Mouse (Mus musculus): ENCODE measurements around the gene Atp2a3.

Atp2a3 gene

DNA sequence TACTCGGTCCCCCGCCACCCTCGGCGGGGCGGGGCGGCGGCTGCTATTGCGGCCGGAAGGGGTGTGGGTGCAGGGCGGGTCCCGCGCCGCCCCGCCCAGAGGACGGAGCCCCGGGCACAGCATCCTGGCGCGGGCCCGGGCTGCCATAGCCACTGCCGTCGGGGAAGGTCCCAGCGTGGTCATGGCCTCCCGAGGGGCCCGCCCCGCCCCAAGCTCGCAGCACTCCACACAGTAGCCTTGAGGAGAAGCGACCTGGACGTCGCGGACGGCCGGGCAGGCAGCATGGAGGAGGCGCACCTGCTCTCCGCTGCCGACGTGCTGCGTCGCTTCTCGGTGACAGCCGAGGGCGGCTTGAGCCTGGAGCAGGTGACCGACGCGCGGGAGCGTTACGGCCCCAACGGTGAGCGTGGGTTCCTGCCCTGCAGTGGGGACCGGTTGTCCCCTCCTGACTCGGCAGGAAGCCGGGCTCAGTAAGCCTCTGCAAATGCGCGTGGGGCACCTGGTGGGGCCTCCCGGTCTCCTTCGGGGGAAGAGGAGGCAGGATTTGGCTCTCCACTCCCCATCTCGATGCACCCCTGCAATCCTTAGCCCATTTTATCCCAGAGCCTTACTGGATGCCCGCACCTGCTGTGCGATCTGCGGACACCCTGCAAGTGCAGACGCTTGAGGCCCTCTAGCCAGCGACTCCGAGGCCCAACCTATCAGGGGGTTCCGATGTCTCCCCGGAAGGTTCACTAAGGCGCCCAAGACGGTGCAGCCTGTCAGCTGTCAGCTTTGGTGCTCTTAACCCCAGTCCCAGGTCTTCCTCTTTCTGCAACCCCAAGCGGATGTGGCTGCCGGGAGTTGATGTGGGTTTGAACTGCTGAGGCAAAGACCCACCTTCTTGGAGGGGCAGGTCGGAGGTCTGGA lies at the start of gene Atp2a3:
Atp2a3 (plus strand) TSS at position 98 of the 909 bp plus-strand sequence.
- DNase-seq (ENCODE audit: low spot score): peak; percentile 24

GRCm38 (mm10) chr11:72917299-72917996 lies 43.5 kb upstream of the Atp2a3 start:
- no peak for DNase-seq (ENCODE audit: low spot score)

DNA sequence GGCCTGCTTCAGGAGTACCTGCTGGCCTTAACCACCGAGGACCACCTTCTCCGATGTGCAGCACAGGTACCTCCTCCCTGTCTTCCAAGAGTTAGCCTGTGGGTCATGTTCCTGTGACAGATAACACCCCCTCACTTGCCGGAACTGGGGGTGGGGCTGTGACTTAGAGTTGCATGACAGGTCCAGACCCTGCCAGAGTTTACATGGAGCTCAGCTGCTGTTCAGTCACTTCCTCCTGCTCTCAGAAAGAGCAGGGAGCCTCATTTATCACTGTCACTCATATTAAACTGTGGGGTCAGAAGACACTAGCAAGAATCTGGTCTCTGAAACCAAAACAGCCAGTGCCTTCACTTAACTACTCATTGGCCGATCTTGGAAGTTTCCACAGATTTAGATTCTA lies 37.9 kb upstream of the Atp2a3 start:
- no peak for DNase-seq (ENCODE audit: low spot score)

- no peak for DNase-seq (ENCODE audit: low spot score)
Observed at GRCm38 (mm10) chr11:72924458-72924857, 36.5 kb upstream of the Atp2a3 start.

- no peak for DNase-seq (ENCODE audit: low spot score)
Observed at GRCm38 (mm10) chr11:72925067-72925466, 35.9 kb upstream of the Atp2a3 start.

- peak; percentile 10 for DNase-seq (ENCODE audit: low spot score)
Observed at GRCm38 (mm10) chr11:72926226-72926890, 34.6 kb upstream of the Atp2a3 start.

GRCm38 (mm10) chr11:72928516-72928915 lies 32.5 kb upstream of the Atp2a3 start:
- DNase-seq (ENCODE audit: low spot score): no peak

DNA sequence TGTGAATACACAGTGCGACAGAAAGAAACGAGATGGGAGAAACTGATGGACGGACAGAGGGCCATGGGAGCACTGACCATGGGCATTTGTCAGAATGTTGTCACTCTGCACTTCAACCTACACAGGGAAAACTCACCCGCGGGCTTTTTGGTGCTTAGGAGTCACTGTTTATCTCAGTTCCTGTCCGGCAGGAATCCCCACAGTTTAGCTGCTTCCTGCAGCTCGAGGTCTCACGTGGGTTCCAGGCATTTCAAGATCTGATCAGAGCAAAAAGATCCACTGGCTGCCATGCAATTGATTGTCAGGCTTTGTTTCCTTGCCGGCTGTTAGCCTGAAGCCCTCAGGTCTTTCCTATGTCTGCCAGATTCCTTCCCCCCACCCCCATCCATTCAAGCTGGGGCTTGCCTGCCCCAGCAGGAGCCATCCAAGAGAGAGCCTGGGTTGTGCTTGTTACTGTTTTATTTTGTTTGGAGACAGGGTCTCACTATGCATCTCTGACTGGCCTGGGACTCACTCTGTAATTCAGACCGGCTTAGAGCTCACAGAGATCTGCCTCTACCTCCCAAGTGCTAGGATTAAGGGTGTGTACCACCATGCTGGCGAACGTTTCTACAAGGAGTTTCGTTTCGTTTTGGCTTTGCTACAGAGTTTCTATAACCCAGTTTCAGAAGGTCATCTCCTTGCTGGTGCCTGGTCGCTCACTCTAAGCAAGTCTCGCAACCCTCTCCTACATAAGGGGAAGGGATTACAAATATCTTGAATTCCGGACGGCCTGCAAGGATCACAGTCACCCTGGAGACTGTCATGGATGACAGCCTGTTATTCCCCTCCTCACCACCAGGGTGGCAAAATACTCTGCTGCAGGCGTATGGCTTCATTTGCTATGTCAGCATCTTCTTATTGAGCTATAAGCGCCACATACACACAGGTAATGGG lies 20.5 kb upstream of the Atp2a3 start:
- DNase-seq (ENCODE audit: low spot score): peak; percentile 57

DNA sequence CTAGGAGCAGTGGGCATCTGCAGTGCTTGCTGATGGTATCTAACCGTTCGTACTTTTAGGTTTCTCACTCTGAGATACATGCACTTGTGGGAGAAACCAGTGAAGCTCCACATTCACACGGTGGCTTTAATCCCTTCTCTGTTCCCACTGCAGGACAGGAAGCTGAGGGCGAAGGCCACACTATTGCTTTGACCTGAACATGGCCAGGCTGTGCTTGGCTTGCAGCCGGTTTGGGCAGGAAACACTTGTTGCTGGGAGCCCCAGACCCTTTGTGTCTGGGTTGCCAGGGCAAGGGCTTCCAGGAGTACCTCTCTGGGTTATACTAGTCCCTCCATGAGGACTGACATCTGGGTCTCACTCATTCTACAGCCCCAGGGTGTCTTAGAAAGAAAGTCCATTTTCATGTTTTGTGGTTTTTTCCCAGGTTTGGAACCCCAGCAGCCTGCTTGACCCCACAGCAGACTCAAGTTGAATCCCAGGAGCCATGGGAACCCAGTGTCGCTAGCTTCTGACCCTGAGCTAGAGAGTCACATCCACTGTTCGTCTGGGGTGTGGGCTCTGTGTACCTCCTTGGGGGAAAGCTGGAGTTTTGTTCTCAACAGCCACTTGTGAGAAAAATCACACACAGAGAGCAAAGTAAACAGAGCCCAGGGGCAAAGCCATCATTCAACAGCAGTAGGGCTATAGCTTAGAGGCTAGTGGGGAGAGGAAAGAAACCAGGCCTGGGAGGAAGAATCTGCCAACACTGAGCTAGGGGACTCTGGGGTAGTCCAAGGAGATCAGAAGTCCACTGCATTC lies 15.8 kb upstream of the Atp2a3 start:
- no peak for DNase-seq (ENCODE audit: low spot score)

GRCm38 (mm10) chr11:72945875-72946559 lies 15.0 kb upstream of the Atp2a3 start:
- DNase-seq (ENCODE audit: low spot score): no peak

DNA sequence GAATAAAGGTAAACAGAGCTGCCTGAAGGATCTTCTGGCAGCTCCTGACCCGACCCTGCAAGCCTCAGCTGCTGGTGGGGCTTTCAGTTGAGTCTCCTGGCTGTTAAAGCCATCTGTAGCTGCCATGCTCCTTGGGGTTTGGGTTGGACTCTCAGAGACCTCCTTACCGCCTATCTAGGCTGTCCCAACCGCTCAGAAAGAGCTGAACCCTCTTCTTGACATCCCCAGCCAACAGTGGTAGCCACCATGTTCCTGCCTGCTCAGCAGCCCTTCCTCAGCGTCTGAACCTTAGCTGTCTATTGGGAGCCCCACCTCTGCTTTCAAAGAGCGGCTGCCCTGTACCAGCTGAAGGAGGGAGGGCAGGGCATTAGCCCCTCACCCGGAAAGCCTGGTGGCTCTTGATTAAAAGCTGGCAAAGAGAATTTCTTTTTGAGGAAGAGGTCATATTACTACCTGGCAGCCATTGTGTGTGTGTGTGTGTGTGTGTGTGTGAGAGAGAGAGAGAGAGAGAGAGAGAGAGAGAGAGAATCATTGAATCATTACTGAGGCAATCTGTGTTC lies 14.3 kb upstream of the Atp2a3 start:
- no peak for DNase-seq (ENCODE audit: low spot score)

GRCm38 (mm10) chr11:72947840-72948239 lies 13.1 kb upstream of the Atp2a3 start:
- DNase-seq (ENCODE audit: low spot score): no peak

DNA sequence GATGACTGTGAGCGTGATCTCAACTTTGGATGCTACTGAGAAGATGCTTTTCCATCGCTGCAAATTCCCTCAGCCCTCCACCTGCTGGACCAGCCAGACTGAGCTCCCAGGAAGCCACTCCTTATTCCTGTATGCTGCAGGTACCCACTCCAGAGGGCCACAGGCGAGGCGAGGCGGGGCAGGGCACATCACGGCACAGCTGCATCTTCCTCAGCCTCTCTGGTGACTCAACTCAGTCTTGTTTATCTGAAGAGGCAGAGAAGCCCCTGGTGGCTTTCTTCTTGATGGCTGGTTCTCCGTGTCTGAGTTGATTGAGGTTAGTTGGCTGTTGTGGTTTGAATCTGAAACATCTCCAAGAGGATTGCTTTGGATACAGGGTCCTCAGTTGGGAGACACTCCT lies 12.7 kb upstream of the Atp2a3 start:
- DNase-seq (ENCODE audit: low spot score): no peak

DNA sequence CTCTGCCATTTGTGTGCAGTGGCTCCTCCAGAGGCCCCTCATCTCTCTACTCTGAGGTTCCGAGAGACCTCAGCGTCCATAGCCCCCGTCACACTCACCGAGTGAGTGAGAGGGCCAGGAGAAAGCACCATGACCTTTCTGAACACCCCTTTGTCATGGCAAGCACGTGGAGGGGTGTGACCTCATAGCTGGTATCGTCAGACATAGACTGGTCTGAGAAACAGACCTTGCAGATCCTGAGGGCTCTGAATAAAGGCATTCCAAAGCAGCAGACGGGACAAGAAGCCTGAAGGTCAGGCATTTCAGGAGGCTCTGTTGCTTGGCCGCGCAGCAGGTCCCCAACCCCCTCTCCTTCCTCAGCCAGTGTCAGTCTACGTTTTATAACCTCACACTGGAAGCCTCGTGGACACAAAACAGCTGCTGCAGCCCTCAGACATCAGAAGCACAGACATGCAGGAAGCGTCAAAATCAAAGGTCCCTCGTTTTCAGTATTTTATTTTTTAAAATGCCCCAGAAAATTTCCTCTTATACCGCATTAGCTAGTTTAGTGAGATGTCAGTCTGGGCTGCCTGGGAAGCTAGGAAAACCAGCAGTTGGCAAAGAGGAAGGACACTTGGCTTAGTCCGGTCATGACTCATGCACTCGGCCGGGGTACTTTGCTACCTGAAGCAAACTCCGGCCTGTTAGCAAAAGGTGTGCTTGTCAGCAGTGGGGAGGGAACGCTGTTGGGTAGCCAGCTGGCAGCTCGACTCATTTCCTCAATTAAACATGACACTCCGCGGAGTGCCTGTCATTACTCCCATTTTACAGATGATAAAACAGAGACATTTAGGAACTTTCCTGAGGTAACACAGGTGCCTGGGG lies 9.6 kb upstream of the Atp2a3 start:
- DNase-seq (ENCODE audit: low spot score): no peak

GRCm38 (mm10) chr11:72952226-72952625 lies 8.7 kb upstream of the Atp2a3 start:
- DNase-seq (ENCODE audit: low spot score): no peak

GRCm38 (mm10) chr11:72952697-72953096 lies 8.3 kb upstream of the Atp2a3 start:
- no peak for DNase-seq (ENCODE audit: low spot score)

- no peak for DNase-seq (ENCODE audit: low spot score)
Observed at GRCm38 (mm10) chr11:72953116-72953439, 7.9 kb upstream of the Atp2a3 start.

GRCm38 (mm10) chr11:72953440-72954151 lies 7.4 kb upstream of the Atp2a3 start:
- no peak for DNase-seq (ENCODE audit: low spot score)

All from c-Kit-positive CD71-positive TER-119-positive erythroid progenitor cells, embryonic 14.5 days (primary cell).